Mouse (Mus musculus) myocyte (in vitro differentiated cells): ENCODE data around the gene Atp6v1e2. TPM values are rescaled to one million over a fixed set of nuclear protein-coding genes. Genes with fewer than 3 reads are reported as not detected.

Source experiments
- H3K27me3 ChIP-seq: one replicate; pipeline ENCODE4 v1.6.1; 2011; ENCODE audit not compliant: control insufficient read depth, insufficient read depth, insufficient read length
- H3K36me3 ChIP-seq: one replicate; pipeline ENCODE4 v1.6.1; 2011; ENCODE audit not compliant: control insufficient read depth, insufficient read depth
- H3K4me2 ChIP-seq: one replicate; pipeline ENCODE4 v1.6.1; 2011; ENCODE audit warnings: low read depth, control low read depth
- H3K4me3 ChIP-seq: one replicate; pipeline ENCODE4 v1.5.1; 2011; ENCODE audit warnings: mild to moderate bottlenecking, control low read depth, moderate library complexity
- H3K79me2 ChIP-seq: one replicate; pipeline ENCODE4 v1.6.1; 2011; ENCODE audit not compliant: control insufficient read depth, insufficient read depth
- H3ac ChIP-seq: one replicate; pipeline ENCODE4 v1.6.1; 2011; ENCODE audit not compliant: control insufficient read depth, insufficient read length
- CEBPB ChIP-seq: IDR thresholded peaks from 2 replicates; pipeline ENCODE4 v1.6.1; 2011; ENCODE audit warnings: mild to moderate bottlenecking, moderate library complexity; ENCODE audit not compliant: poor library complexity, insufficient read depth, severe bottlenecking
- E2F4 ChIP-seq: IDR thresholded peaks from one replicate; pipeline ENCODE4 v1.6.1; 2011; ENCODE audit warnings: mild to moderate bottlenecking, control low read depth, moderate library complexity; ENCODE audit not compliant: insufficient read depth
- MAX ChIP-seq: IDR thresholded peaks from one replicate; pipeline ENCODE4 v1.6.1; 2011; ENCODE audit warnings: low read depth, mild to moderate bottlenecking, control low read depth
- MYOD1 ChIP-seq, 3 experiments: IDR thresholded peaks; one replicate each; pipeline ENCODE4 v1.6.1; 2011; ENCODE audit warnings: control low read depth in 2 of 3, low read depth in 2 of 3, mild to moderate bottlenecking in 2 of 3, moderate library complexity in 1 of 3; ENCODE audit not compliant: insufficient read length in 2 of 3, control insufficient read depth in 1 of 3
- MYOG ChIP-seq, 3 experiments: IDR thresholded peaks; one replicate each; pipeline ENCODE4 v1.6.1; 2011; ENCODE audit warnings: control low read depth in 2 of 3, low read depth in 2 of 3, mild to moderate bottlenecking in 2 of 3; ENCODE audit not compliant: insufficient read length in 2 of 3, control insufficient read depth in 1 of 3, insufficient read depth in 1 of 3
- POLR2A ChIP-seq: IDR thresholded peaks from one replicate; pipeline ENCODE4 v1.6.1; 2011; ENCODE audit warnings: low read depth, mild to moderate bottlenecking, control low read depth, moderate library complexity; ENCODE audit not compliant: insufficient read length
- POLR2AphosphoS2 ChIP-seq: IDR thresholded peaks from one replicate; pipeline ENCODE4 v1.6.1; 2011; ENCODE audit warnings: low read depth, control low read depth; ENCODE audit not compliant: insufficient read length
- REST ChIP-seq: IDR thresholded peaks from one replicate; pipeline ENCODE4 v1.6.1; 2011; ENCODE audit warnings: mild to moderate bottlenecking, control low read depth, moderate library complexity; ENCODE audit not compliant: insufficient read depth, insufficient read length
- SRF ChIP-seq: IDR thresholded peaks from one replicate; pipeline ENCODE4 v1.6.1; 2011; ENCODE audit warnings: low read depth; ENCODE audit not compliant: control insufficient read depth, insufficient read length
- TCF12 ChIP-seq: IDR thresholded peaks from one replicate; pipeline ENCODE4 v1.6.1; 2011; ENCODE audit warnings: mild to moderate bottlenecking, control low read depth; ENCODE audit not compliant: poor library complexity, insufficient read depth, severe bottlenecking
- TCF3 ChIP-seq: IDR thresholded peaks from one replicate; pipeline ENCODE4 v1.6.1; 2011; ENCODE audit warnings: low read depth, control low read depth; ENCODE audit not compliant: insufficient read length
- USF1 ChIP-seq: IDR thresholded peaks from one replicate; pipeline ENCODE4 v1.6.1; 2011; ENCODE audit warnings: low read depth, mild to moderate bottlenecking, control low read depth, moderate library complexity
- polyA plus RNA-seq: library from polyadenylated mRNA; unstranded; fragments of >200 nt; fragmentation: generic; extraction: Trizol; gene quantifications from one replicate; pipeline ENCODE4 v1.2.1, GENCODE M21; 2012; ENCODE audit warnings: missing spikeins

Atp6v1e2 gene
- polyA plus RNA-seq, 1 experiment = not detected

DNA sequence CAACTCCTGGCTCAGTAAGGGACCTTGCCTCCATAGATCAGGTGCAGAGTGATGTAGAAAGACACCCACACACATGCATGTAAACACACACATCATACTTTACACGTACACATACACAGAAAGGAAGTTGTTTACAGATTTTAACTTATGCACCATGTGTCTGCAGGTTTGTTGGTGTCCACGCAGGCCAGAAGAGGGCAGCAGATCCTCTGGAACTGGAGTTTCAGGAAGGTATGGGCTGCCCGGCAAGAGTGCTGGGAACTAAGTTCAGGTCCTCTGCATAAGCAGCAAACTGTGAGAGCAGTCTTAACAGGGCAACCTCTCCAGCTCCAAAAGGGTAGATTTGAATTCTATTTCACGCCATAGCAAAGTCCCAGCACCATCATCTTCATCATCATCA, 32.2 kb downstream of the Atp6v1e2 start:
- H3ac ChIP-seq = no peak overlapping the region
- no peak for TF ChIP-seq MAX
- TF ChIP-seq E2F4 = no peak
- TF ChIP-seq MYOD1 (IDR thresholded peaks at IDR 0.05; ENCODE audit: control insufficient read depth in 1 of 3, insufficient read length in 2 of 3, low read depth in 2 of 3) = no peak
- TF ChIP-seq SRF = no peak
- no peak for TF ChIP-seq USF1
- no peak for TF ChIP-seq TCF3
- no peak for TF ChIP-seq MYOG (IDR thresholded peaks at IDR 0.05; ENCODE audit: control insufficient read depth in 1 of 3, insufficient read depth in 1 of 3, insufficient read length in 2 of 3, low read depth in 2 of 3)
- TF ChIP-seq CEBPB = no peak
- TF ChIP-seq POLR2A = no peak
- TF ChIP-seq TCF12 = no peak
- no peak for TF ChIP-seq REST
- no peak for TF ChIP-seq POLR2AphosphoS2

DNA sequence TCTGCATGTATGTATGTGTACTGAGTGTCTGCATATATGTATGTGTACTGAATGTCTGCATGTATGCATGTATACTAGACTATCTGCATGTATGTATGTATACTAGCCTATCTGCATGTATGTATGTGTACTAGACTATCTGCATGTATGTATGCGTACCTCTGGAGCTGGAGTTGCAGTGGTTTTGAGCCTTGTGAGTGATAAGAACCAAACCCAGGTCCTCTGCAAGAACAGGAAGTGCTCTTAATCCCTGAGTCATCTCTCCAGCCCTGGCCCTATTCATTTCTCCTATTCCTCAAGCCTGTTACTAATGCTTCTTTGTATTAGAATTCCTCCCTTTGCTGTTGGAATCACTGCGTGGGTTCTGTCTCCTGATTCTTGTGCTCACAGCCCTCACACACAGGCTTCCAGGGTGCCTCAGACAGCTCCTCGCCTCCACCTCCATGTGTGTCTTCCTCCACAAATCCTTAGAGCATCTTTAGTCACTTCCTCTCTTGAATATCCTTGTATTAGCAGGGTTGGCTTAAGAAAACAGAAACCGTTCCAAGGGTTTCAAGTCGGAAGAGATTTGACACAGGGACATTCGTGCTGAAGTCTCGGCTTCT, 34.6 kb downstream of the Atp6v1e2 start:
- Histone ChIP-seq H3K4me2 (no peak overlapping the region), H3K36me3 (no peaks in the 10 kb centered on the region), H3ac (no peak overlapping the region), H3K79me2 (no peaks in the 10 kb centered on the region), H3K4me3 (no peak overlapping the region), H3K27me3 (peaks cover 8% of the 10 kb centered on the region)
- TF ChIP-seq POLR2AphosphoS2 (no peak), CEBPB (no peak), MYOG (IDR thresholded peaks at IDR 0.05; ENCODE audit: control insufficient read depth in 1 of 3, insufficient read depth in 1 of 3, insufficient read length in 2 of 3, low read depth in 2 of 3) (no peak), E2F4 (no peak), USF1 (no peak), MYOD1 (IDR thresholded peaks at IDR 0.05; ENCODE audit: control insufficient read depth in 1 of 3, insufficient read length in 2 of 3, low read depth in 2 of 3) (no peak), REST (no peak), POLR2A (no peak), SRF (no peak)

More for the DNA sequence above, 32.2 kb downstream of the Atp6v1e2 start:
- no peak overlapping the region for H3K4me3 ChIP-seq
- no peaks in the 10 kb centered on the region for H3K79me2 ChIP-seq
- no peak overlapping the region for H3K4me2 ChIP-seq
- H3K36me3 ChIP-seq = no peaks in the 10 kb centered on the region
- H3K27me3 ChIP-seq = no peaks in the 10 kb centered on the region

DNA sequence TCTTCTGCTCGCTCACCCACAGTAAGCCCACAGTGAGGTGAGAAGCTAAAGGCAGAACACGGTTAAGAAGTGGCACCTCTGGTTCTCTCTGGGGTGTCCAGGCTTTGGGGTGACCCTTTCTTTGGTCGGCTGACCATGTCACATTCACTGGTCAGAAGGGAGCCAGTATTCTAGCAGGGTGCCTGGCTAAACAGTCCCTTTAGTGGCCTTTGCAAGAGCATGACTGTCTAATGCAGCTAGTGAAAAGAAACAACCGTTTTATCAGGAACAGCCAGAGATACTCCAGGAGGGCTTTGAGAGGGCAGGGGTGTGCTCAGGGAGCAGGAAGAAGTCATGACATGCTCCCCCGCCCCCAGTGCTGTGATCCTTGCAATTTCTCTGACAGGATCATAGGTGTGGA, 36.4 kb downstream of the Atp6v1e2 start:
- no peak overlapping the region for H3K4me3 ChIP-seq
- TF ChIP-seq TCF3 (no peak), REST (no peak), SRF (no peak), TCF12 (no peak), USF1 (no peak), POLR2AphosphoS2 (no peak), MYOG (IDR thresholded peaks at IDR 0.05; ENCODE audit: control insufficient read depth in 1 of 3, insufficient read depth in 1 of 3, insufficient read length in 2 of 3, low read depth in 2 of 3) (no peak), E2F4 (no peak), POLR2A (no peak), MYOD1 (IDR thresholded peaks at IDR 0.05; ENCODE audit: control insufficient read depth in 1 of 3, insufficient read length in 2 of 3, low read depth in 2 of 3) (no peak), MAX (no peak), CEBPB (no peak)
- peaks cover 9% of the 10 kb centered on the region for H3K27me3 ChIP-seq
- H3ac ChIP-seq = no peak overlapping the region
- H3K36me3 ChIP-seq = no peaks in the 10 kb centered on the region
- no peak overlapping the region for H3K4me2 ChIP-seq
- H3K79me2 ChIP-seq = no peaks in the 10 kb centered on the region

DNA sequence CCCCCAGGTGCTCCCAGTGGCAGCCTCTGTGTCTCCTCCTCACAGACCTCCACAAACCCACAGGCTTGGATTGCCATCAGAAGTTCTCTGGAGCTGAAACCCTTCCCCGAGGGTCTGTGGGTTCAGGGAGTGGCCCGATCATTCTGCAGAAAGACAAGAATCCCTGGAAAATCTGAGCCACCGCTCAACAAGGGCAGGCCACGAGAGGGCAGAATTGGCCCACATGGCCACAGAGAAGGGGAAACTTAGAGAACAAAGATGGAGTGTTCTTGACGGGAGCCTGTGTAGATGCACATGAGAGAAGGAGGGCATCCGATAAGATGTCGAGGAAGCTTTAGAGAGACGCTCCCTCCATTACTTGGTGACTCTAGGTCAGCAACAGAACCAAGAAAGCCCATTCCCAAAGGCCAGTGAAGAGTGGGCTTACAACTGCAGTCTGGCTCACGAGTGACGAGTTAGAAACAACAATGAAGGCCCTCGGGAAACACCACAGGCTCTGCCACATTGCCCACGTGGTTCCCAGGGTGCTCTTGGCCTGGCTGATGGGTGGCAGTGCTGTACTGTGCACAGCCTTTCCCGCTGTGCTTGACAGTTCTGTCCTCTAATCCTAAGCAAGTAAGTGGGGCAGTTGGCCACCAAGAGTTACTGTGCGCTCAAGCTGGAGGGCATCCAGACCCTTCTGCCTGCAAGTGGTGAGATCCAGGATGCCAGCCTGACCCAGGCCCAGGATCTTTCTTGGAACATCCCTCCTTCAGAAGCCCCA, 37.8 kb downstream of the Atp6v1e2 start:
- no peaks in the 10 kb centered on the region for H3K36me3 ChIP-seq
- H3K4me2 ChIP-seq = peak overlapping the region; percentile 57
- TF ChIP-seq MAX = no peak
- peaks cover 9% of the 10 kb centered on the region for H3K27me3 ChIP-seq
- no peaks in the 10 kb centered on the region for H3K79me2 ChIP-seq
- H3K4me3 ChIP-seq = no peak overlapping the region
- no peak overlapping the region for H3ac ChIP-seq

DNA sequence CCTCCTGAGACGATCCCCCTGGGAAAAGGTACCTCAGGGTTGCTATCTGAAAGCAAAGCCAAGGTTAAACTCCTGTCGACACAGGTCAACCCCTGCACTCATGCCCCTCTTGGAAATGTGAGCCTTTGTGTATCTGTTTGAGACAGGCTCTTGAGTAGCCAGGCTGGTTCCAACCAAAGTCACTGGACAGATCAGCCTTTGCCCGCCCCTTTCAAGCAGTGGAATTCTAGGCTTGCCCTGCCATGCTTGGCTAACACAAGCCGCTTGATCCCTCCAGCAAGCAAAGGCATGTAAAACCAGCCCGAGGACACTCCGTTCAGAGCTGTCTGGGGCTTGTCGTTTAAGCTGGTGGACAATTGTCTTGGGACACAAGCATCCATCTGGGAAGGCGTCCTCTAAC, 39.4 kb downstream of the Atp6v1e2 start:
- H3K4me3 ChIP-seq = no peak overlapping the region
- H3K4me2 ChIP-seq = no peak overlapping the region
- TF ChIP-seq MYOD1 (IDR thresholded peaks at IDR 0.05; ENCODE audit: control insufficient read depth in 1 of 3, insufficient read length in 2 of 3, low read depth in 2 of 3) = no peak
- TF ChIP-seq TCF3 = no peak
- no peak for TF ChIP-seq E2F4
- TF ChIP-seq USF1 = no peak
- no peak for TF ChIP-seq POLR2AphosphoS2
- no peak for TF ChIP-seq MAX
- no peak for TF ChIP-seq TCF12
- no peak for TF ChIP-seq REST
- TF ChIP-seq CEBPB = no peak
- no peak for TF ChIP-seq MYOG (IDR thresholded peaks at IDR 0.05; ENCODE audit: control insufficient read depth in 1 of 3, insufficient read depth in 1 of 3, insufficient read length in 2 of 3, low read depth in 2 of 3)
- TF ChIP-seq SRF = no peak
- TF ChIP-seq POLR2A = no peak
- H3K79me2 ChIP-seq = no peaks in the 10 kb centered on the region
- no peaks in the 10 kb centered on the region for H3K36me3 ChIP-seq
- peaks cover 9% of the 10 kb centered on the region for H3K27me3 ChIP-seq
- H3ac ChIP-seq = no peak overlapping the region
